Mouse (Mus musculus): Measurements from ENCODE around the gene Syde1. TPM values are rescaled to one million over a fixed set of nuclear protein-coding genes. Genes with fewer than 3 reads are reported as not detected.

Gene Syde1
- polyA plus RNA-seq, 1 experiment from 2014 or later = 3.4 TPM

DNA sequence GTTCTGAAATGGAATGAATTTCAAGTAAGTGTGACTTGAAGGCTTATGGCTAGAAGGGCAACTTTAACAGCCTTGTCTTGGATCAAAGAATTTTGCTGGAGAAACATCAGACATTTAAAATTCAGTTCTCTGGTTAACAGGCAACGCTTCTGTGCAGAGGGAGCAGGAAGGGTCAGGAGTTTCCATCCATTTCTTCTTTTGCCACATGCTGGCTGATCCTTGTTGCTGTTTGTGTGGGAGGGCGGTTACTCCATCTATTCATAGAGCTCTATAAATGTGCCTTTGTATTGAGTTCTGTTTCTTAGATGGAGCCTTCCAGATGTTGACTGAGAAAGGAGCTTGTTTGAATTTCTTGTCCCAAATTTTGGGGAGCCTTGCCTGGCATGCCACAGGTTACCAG is 20.9 kb downstream of the Syde1 start:
- Histone ChIP-seq H3K36me3 (ENCODE audit: control insufficient read depth, insufficient read depth, low read length) (no peaks in the 10 kb centered on the region), H3K9ac (ENCODE audit: low read depth, low read length) (no peak overlapping the region)

GRCm38 (mm10) chr10:78570416-78570815 is 21.3 kb downstream of the Syde1 start:
- H3K9me3 ChIP-seq (ENCODE audit: control insufficient read depth, low read length) = no peaks in the 10 kb centered on the region
- no peak overlapping the region for H3K27ac ChIP-seq (ENCODE audit: low read depth, low read length)
- H3K4me2 ChIP-seq (ENCODE audit: low read length) = no peak overlapping the region
- no peak for ATAC-seq
- H3K4me3 ChIP-seq (ENCODE audit: low read length) = no peak overlapping the region
- no peaks in the 10 kb centered on the region for H3K36me3 ChIP-seq (ENCODE audit: control insufficient read depth, insufficient read depth, low read length)
- WGBS = 65% methylated on average over 6 of the region's 6 CpGs
- H3K4me1 ChIP-seq (ENCODE audit: control insufficient read depth, insufficient read depth, low read depth, low read length) = peaks cover 4% of the 10 kb centered on the region
- no peaks in the 10 kb centered on the region for H3K27me3 ChIP-seq (replicated peaks; ENCODE audit: control insufficient read depth, insufficient read depth, low read length)
- H3K9ac ChIP-seq (ENCODE audit: low read depth, low read length) = no peak overlapping the region

More for the DNA sequence above, 20.9 kb downstream of the Syde1 start:
- Histone ChIP-seq H3K9me3 (ENCODE audit: control insufficient read depth, low read length) (no peaks in the 10 kb centered on the region), H3K4me3 (ENCODE audit: low read length) (no peak overlapping the region), H3K4me1 (ENCODE audit: control insufficient read depth, insufficient read depth, low read depth, low read length) (peaks cover 9% of the 10 kb centered on the region), H3K27me3 (replicated peaks; ENCODE audit: control insufficient read depth, insufficient read depth, low read length) (no peaks in the 10 kb centered on the region), H3K27ac (ENCODE audit: low read depth, low read length) (no peak overlapping the region), H3K4me2 (ENCODE audit: low read length) (no peak overlapping the region)
- WGBS = 56% methylated on average over 2 of the region's 2 CpGs
- no peak for ATAC-seq

GRCm38 (mm10) chr10:78569686-78570085 is 22.1 kb downstream of the Syde1 start:
- Histone ChIP-seq H3K27ac (ENCODE audit: low read depth, low read length) (no peak overlapping the region), H3K4me3 (ENCODE audit: low read length) (no peak overlapping the region), H3K36me3 (ENCODE audit: control insufficient read depth, insufficient read depth, low read length) (no peaks in the 10 kb centered on the region), H3K9ac (ENCODE audit: low read depth, low read length) (no peak overlapping the region), H3K9me3 (ENCODE audit: control insufficient read depth, low read length) (no peaks in the 10 kb centered on the region), H3K4me1 (ENCODE audit: control insufficient read depth, insufficient read depth, low read depth, low read length) (no peaks in the 10 kb centered on the region), H3K4me2 (ENCODE audit: low read length) (no peak overlapping the region), H3K27me3 (replicated peaks; ENCODE audit: control insufficient read depth, insufficient read depth, low read length) (no peaks in the 10 kb centered on the region)
- WGBS = 60% methylated on average over 3 of the region's 3 CpGs
- no peak for ATAC-seq

GRCm38 (mm10) chr10:78569191-78569590 is 22.6 kb downstream of the Syde1 start:
- no peaks in the 10 kb centered on the region for H3K9me3 ChIP-seq (ENCODE audit: control insufficient read depth, low read length)
- H3K4me1 ChIP-seq (ENCODE audit: control insufficient read depth, insufficient read depth, low read depth, low read length) = no peaks in the 10 kb centered on the region
- no peak overlapping the region for H3K4me2 ChIP-seq (ENCODE audit: low read length)
- WGBS = 80% methylated on average over 3 of the region's 3 CpGs
- no peaks in the 10 kb centered on the region for H3K36me3 ChIP-seq (ENCODE audit: control insufficient read depth, insufficient read depth, low read length)
- H3K27ac ChIP-seq (ENCODE audit: low read depth, low read length) = no peak overlapping the region
- no peaks in the 10 kb centered on the region for H3K27me3 ChIP-seq (replicated peaks; ENCODE audit: control insufficient read depth, insufficient read depth, low read length)
- H3K9ac ChIP-seq (ENCODE audit: low read depth, low read length) = no peak overlapping the region
- ATAC-seq = no peak
- no peak overlapping the region for H3K4me3 ChIP-seq (ENCODE audit: low read length)

- H3K4me1 ChIP-seq (ENCODE audit: control insufficient read depth, insufficient read depth, low read depth, low read length) = no peaks in the 10 kb centered on the region
- no peaks in the 10 kb centered on the region for H3K36me3 ChIP-seq (ENCODE audit: control insufficient read depth, insufficient read depth, low read length)
- ATAC-seq = no peak
- H3K27ac ChIP-seq (ENCODE audit: low read depth, low read length) = no peak overlapping the region
- H3K4me2 ChIP-seq (ENCODE audit: low read length) = no peak overlapping the region
- H3K9ac ChIP-seq (ENCODE audit: low read depth, low read length) = no peak overlapping the region
- no peaks in the 10 kb centered on the region for H3K27me3 ChIP-seq (replicated peaks; ENCODE audit: control insufficient read depth, insufficient read depth, low read length)
- H3K4me3 ChIP-seq (ENCODE audit: low read length) = no peak overlapping the region
- H3K9me3 ChIP-seq (ENCODE audit: control insufficient read depth, low read length) = no peaks in the 10 kb centered on the region
- WGBS = 85% methylated on average over 1 of the region's 1 CpGs
Observed at GRCm38 (mm10) chr10:78565070-78565469, 26.7 kb downstream of the Syde1 start.

- no peak for ATAC-seq
- no peak overlapping the region for H3K4me2 ChIP-seq (ENCODE audit: low read length)
- no peaks in the 10 kb centered on the region for H3K27me3 ChIP-seq (replicated peaks; ENCODE audit: control insufficient read depth, insufficient read depth, low read length)
- H3K4me1 ChIP-seq (ENCODE audit: control insufficient read depth, insufficient read depth, low read depth, low read length) = no peaks in the 10 kb centered on the region
- no peaks in the 10 kb centered on the region for H3K36me3 ChIP-seq (ENCODE audit: control insufficient read depth, insufficient read depth, low read length)
- H3K9me3 ChIP-seq (ENCODE audit: control insufficient read depth, low read length) = no peaks in the 10 kb centered on the region
- no peak overlapping the region for H3K9ac ChIP-seq (ENCODE audit: low read depth, low read length)
- WGBS = 60% methylated on average over 2 of the region's 2 CpGs
- no peak overlapping the region for H3K27ac ChIP-seq (ENCODE audit: low read depth, low read length)
- H3K4me3 ChIP-seq (ENCODE audit: low read length) = no peak overlapping the region
Observed at GRCm38 (mm10) chr10:78540943-78541342, 50.8 kb downstream of the Syde1 start.

Other genes with a start within 250 kb of the Syde1 start
- 44.0 and 70.1 TPM in 2 replicates for gene Agpat3, start 239.5 kb downstream of the Syde1 start, polyA plus RNA-seq (2015; fragmentation: Nextera tagmentation; extraction: Ambion mirVana)
- gene Rrp1, start 178.9 kb downstream of the Syde1 start, polyA plus RNA-seq (2015; fragmentation: Nextera tagmentation; extraction: Ambion mirVana) = 422 and 440 TPM in 2 replicates
- gene Cstb, start 166.3 kb downstream of the Syde1 start, polyA plus RNA-seq (2015; fragmentation: Nextera tagmentation; extraction: Ambion mirVana) = 86.1 and 102 TPM in 2 replicates
- gene Pdxk, start 127.0 kb downstream of the Syde1 start, polyA plus RNA-seq (2015; fragmentation: Nextera tagmentation; extraction: Ambion mirVana) = 52.5 and 59.5 TPM in 2 replicates
- not detected in 2 replicates for gene Olfr1358, start 74.5 kb downstream of the Syde1 start, polyA plus RNA-seq (2015; fragmentation: Nextera tagmentation; extraction: Ambion mirVana)
- gene Ilvbl, start 17.6 kb downstream of the Syde1 start, polyA plus RNA-seq (2015; fragmentation: Nextera tagmentation; extraction: Ambion mirVana) = 76.5 and 79.8 TPM in 2 replicates
- not detected in 2 replicates for gene Olfr1357, start 26.1 kb upstream of the Syde1 start, polyA plus RNA-seq (2015; fragmentation: Nextera tagmentation; extraction: Ambion mirVana)
- gene Casp14, start 126.3 kb upstream of the Syde1 start, polyA plus RNA-seq (2015; fragmentation: Nextera tagmentation; extraction: Ambion mirVana) = not detected in 2 replicates
- gene Ccdc105, start 161.1 kb upstream of the Syde1 start, polyA plus RNA-seq (2015; fragmentation: Nextera tagmentation; extraction: Ambion mirVana) = 0.25 and 0.26 TPM in 2 replicates
- gene Slc1a6, start 188.5 kb upstream of the Syde1 start, polyA plus RNA-seq (2015; fragmentation: Nextera tagmentation; extraction: Ambion mirVana) = 32.6 and 37.3 TPM in 2 replicates

All from hindbrain, embryonic 16.5 days (tissue).